Mouse (Mus musculus): ENCODE measurements around the gene Ephx4.
"Not testable (repeated sequence)": the region's sequence is repeated elsewhere in the genome, so short reads cannot be mapped to it uniquely, and the experiment has no call there.

Ephx4 gene

GRCm38 (mm10) chr5:107402436-107402835 is at the start of gene Ephx4:
TSS of gene Ephx4 (plus strand) at chr5:107402736.
- DNase-seq (ENCODE audit: low spot score), result no peak

GRCm38 (mm10) chr5:107353981-107354380 is 48.6 kb upstream of the Ephx4 start:
- DNase-seq (ENCODE audit: low spot score), result no peak

- DNase-seq (ENCODE audit: low spot score), result no peak
These were observed 46.7 kb upstream of the Ephx4 start for GRCm38 (mm10) chr5:107355801-107356200.

GRCm38 (mm10) chr5:107357723-107358122 is 44.8 kb upstream of the Ephx4 start:
- DNase-seq (ENCODE audit: low spot score), result no peak

GRCm38 (mm10) chr5:107359395-107360053 is 43.0 kb upstream of the Ephx4 start:
- peak; percentile 91 for DNase-seq (ENCODE audit: low spot score)

GRCm38 (mm10) chr5:107360054-107360730 is 42.3 kb upstream of the Ephx4 start:
- no peak for DNase-seq (ENCODE audit: low spot score)

- no peak for DNase-seq (ENCODE audit: low spot score)
These were observed 32.5 kb upstream of the Ephx4 start for GRCm38 (mm10) chr5:107370040-107370439.

GRCm38 (mm10) chr5:107371335-107371734 is 31.2 kb upstream of the Ephx4 start:
- no peak for DNase-seq (ENCODE audit: low spot score)

- no peak for DNase-seq (ENCODE audit: low spot score)
These were observed 29.3 kb upstream of the Ephx4 start for GRCm38 (mm10) chr5:107373256-107373655.

GRCm38 (mm10) chr5:107386448-107386847 is 16.1 kb upstream of the Ephx4 start:
- not testable (repeated sequence) for DNase-seq (ENCODE audit: low spot score)

- no peak for DNase-seq (ENCODE audit: low spot score)
These were observed 14.7 kb upstream of the Ephx4 start for GRCm38 (mm10) chr5:107387788-107388187.

- DNase-seq (ENCODE audit: low spot score), result no peak
These were observed 13.2 kb upstream of the Ephx4 start for GRCm38 (mm10) chr5:107389373-107389772.

GRCm38 (mm10) chr5:107394437-107394836 is 8.1 kb upstream of the Ephx4 start:
- DNase-seq (ENCODE audit: low spot score), result no peak

- DNase-seq (ENCODE audit: low spot score), result no peak
These were observed 743 bp downstream of the Ephx4 start for GRCm38 (mm10) chr5:107403011-107403946.

GRCm38 (mm10) chr5:107403947-107404684 is 1.6 kb downstream of the Ephx4 start:
- DNase-seq (ENCODE audit: low spot score), result no peak

GRCm38 (mm10) chr5:107405361-107405760 is 2.8 kb downstream of the Ephx4 start:
- no peak for DNase-seq (ENCODE audit: low spot score)

GRCm38 (mm10) chr5:107410305-107410704 is 7.8 kb downstream of the Ephx4 start:
- no peak for DNase-seq (ENCODE audit: low spot score)

- no peak for DNase-seq (ENCODE audit: low spot score)
These were observed 8.8 kb downstream of the Ephx4 start for GRCm38 (mm10) chr5:107411326-107411725.

- DNase-seq (ENCODE audit: low spot score), result no peak
These were observed 9.7 kb downstream of the Ephx4 start for GRCm38 (mm10) chr5:107412285-107412684.

- DNase-seq (ENCODE audit: low spot score), result no peak
These were observed 12.6 kb downstream of the Ephx4 start for GRCm38 (mm10) chr5:107415098-107415497.

GRCm38 (mm10) chr5:107421676-107422075 is 19.1 kb downstream of the Ephx4 start:
- no peak for DNase-seq (ENCODE audit: low spot score)

- DNase-seq (ENCODE audit: low spot score), result no peak
These were observed 28.7 kb downstream of the Ephx4 start, which contains the start of gene Lpcat2b for GRCm38 (mm10) chr5:107431249-107431648. TSS of gene Lpcat2b (plus strand) at chr5:107431549.

All from ovary, postnatal 14 days (tissue).